Mouse (Mus musculus): ENCODE results near the gene Dtnbp1. TPM values are rescaled to one million over a fixed set of nuclear protein-coding genes. Genes with fewer than 3 reads are reported as not detected.

Gene Dtnbp1
- total and polyA plus RNA-seq, 3 experiments = 24.2 to 59.5 TPM; not detected in 1

DNA sequence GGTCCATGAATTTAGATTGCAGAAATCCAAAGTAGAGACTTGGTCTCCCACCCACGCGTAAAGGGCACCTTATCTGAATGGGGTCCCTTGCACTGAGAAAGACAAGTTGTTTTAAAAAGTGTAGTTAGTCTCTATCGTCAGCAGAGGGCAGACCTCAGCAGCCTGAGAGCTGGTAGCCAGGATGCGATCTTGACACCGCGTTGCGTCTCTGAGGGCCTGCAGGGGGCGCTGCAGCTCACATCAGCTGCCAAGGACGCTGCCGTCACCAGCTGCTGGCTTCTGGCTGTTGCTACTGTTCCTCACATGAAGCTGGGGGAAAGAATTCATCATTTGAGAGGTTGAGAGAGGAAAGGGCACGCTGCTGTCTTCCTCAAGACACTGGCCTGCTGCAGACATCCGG is 28.9 kb upstream of the Dtnbp1 start (continued):
- peak; percentile 98 for TF ChIP-seq ZC3H11A (IDR thresholded peaks at IDR 0.05; ENCODE audit: low read depth, low read length)
- no peak for TF ChIP-seq ZKSCAN1 (IDR thresholded peaks at IDR 0.05; ENCODE audit: low read depth, low read length)
- TF ChIP-seq MYC (IDR thresholded peaks at IDR 0.05; ENCODE audit: low read depth, low read length) = 0 out of 2 replicates have a peak, but pooled peaks have one; percentile 45
- peak in 1 of 2 experiments; percentile 50; a peak in 1 of 4 replicates for TF ChIP-seq EP300 (IDR thresholded peaks at IDR 0.05; ENCODE audit: low read depth in 1 of 2, low read length in 2 of 2)

DNA sequence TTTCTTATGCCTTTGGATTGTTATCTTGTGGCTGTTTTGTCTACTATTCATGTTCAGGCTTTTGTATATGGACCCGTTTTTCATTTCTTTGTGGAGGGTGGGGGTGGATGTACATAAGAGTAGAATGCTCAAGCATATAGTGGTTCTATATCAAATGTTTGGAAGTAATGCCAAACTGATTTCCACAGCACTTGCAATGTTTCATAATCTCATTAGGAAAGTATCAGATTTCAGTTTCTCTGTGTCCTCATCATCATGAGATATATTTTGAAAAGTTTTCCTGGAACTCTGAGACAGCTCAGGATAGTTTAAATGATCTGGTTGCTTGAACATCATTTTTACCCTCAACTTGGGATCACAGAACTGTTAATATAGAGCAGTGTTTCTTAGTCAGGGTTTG is 27.8 kb upstream of the Dtnbp1 start:
- TF ChIP-seq TBP (IDR thresholded peaks at IDR 0.05; ENCODE audit: low read depth, low read length) (peak; percentile 82; the same call in 1 of the 2 replicates), HCFC1 (IDR thresholded peaks at IDR 0.05; ENCODE audit: low read depth, low read length) (no peak)
- H3K9ac ChIP-seq (ENCODE audit: control insufficient read depth, low read depth, low read length, poor library complexity, severe bottlenecking) = no peak overlapping the region

DNA sequence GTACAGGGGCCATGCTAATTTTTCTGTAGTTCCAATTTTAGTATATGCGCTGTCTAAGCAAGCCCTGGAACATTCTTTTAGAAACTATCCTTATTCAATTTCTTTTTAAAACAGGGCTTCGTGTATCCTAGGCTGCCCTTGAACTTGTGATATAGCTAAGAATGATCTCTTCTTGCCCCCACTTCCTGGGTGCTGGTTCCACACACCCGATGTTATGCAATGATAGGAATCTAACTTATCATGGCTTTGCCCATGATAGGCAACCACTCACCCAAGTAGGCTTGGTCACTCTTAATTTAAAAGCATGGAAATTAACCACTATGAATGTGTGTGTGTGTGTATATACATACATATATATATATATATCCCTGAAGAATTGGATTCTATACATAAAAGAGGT is 24.3 kb upstream of the Dtnbp1 start:
- H3K4me3 ChIP-seq (ENCODE audit: control insufficient read depth in 1 of 2, insufficient read depth in 1 of 2, low read depth in 2 of 2, low read length in 2 of 2) = no peak overlapping the region
- H3K27ac ChIP-seq (ENCODE audit: control insufficient read depth, low read depth, low read length) = no peak overlapping the region
- H3K36me3 ChIP-seq (ENCODE audit: control insufficient read depth in 1 of 2, insufficient read depth in 2 of 2, low read length in 2 of 2) = peaks cover 0 to 1% of the 10 kb centered on the region in 2 experiments; a peak in 2 of 4 replicates
- H3K79me2 ChIP-seq (ENCODE audit: control insufficient read depth, insufficient read depth, low read length, poor library complexity) = no peaks in the 10 kb centered on the region; the same call in 1 of the 2 replicates
- TF ChIP-seq MYC (IDR thresholded peaks at IDR 0.05; ENCODE audit: low read depth, low read length) (no peak), CTCF (IDR thresholded peaks at IDR 0.05 in 2 of 3, conservative IDR thresholded peaks at IDR 0.05 in 1 of 3; ENCODE audit: control insufficient read depth in 1 of 3, insufficient read depth in 1 of 3, low read depth in 2 of 3, low read length in 3 of 3, poor library complexity in 1 of 3, severe bottlenecking in 1 of 3) (no peak), SIN3A (IDR thresholded peaks at IDR 0.05; ENCODE audit: low read length) (no peak), GABPA (IDR thresholded peaks at IDR 0.05; ENCODE audit: low read depth, low read length) (no peak), NRF1 (IDR thresholded peaks at IDR 0.05; ENCODE audit: insufficient read depth, low read depth, low read length, poor library complexity, severe bottlenecking) (no peak), NELFE (IDR thresholded peaks at IDR 0.05; ENCODE audit: low read depth, low read length) (no peak), CHD1 (IDR thresholded peaks at IDR 0.05; ENCODE audit: low read depth, low read length) (no peak), ZKSCAN1 (IDR thresholded peaks at IDR 0.05; ENCODE audit: low read depth, low read length) (no peak), BHLHE40 (IDR thresholded peaks at IDR 0.05; ENCODE audit: borderline replicate concordance, low read depth, low read length) (no peak), TCF12 (IDR thresholded peaks at IDR 0.05; ENCODE audit: low read depth, low read length) (no peak), MAZ (IDR thresholded peaks at IDR 0.05; ENCODE audit: low read depth, low read length) (no peak), POLR2AphosphoS5 (IDR thresholded peaks at IDR 0.05; ENCODE audit: borderline replicate concordance, low read depth, low read length) (no peak), RCOR1 (IDR thresholded peaks at IDR 0.05; ENCODE audit: low read depth, low read length) (no peak), UBTF (IDR thresholded peaks at IDR 0.05; ENCODE audit: borderline replicate concordance, insufficient read depth, low read depth, low read length) (no peak), CHD2 (IDR thresholded peaks at IDR 0.05; ENCODE audit: low read length) (no peak), USF2 (IDR thresholded peaks at IDR 0.05; ENCODE audit: borderline replicate concordance in 1 of 2, insufficient read depth in 1 of 2, low read depth in 1 of 2, low read length in 2 of 2) (no peak)
- no peak for DNase-seq (ENCODE audit: low read depth, low spot score)
- no peaks in the 10 kb centered on the region for H3K9me3 ChIP-seq (replicated peaks; ENCODE audit: insufficient read depth, low read length)
- no peaks in the 10 kb centered on the region for H3K27me3 ChIP-seq (ENCODE audit: control insufficient read depth in 1 of 2, insufficient read depth in 2 of 2, low read length in 2 of 2)
- 0 out of 4 replicates have a peak, but pooled peaks cover 0 to 4% of the 10 kb centered on the region in 2 experiments for H3K4me1 ChIP-seq (ENCODE audit: control insufficient read depth in 1 of 2, insufficient read depth in 2 of 2, low read length in 2 of 2)
- H3K9ac ChIP-seq (ENCODE audit: control insufficient read depth, low read depth, low read length, poor library complexity, severe bottlenecking) = no peak overlapping the region

More for the DNA sequence above, 27.8 kb upstream of the Dtnbp1 start:
- H3K36me3 ChIP-seq (ENCODE audit: control insufficient read depth in 1 of 2, insufficient read depth in 2 of 2, low read length in 2 of 2) = peaks cover 0 to 13% of the 10 kb centered on the region in 2 experiments; a peak in 2 of 4 replicates
- H3K79me2 ChIP-seq (ENCODE audit: control insufficient read depth, insufficient read depth, low read length, poor library complexity) = no peaks in the 10 kb centered on the region; the same call in 1 of the 2 replicates
- no peak for DNase-seq (ENCODE audit: low read depth, low spot score)
- H3K9me3 ChIP-seq (replicated peaks; ENCODE audit: insufficient read depth, low read length) = no peaks in the 10 kb centered on the region
- no peaks in the 10 kb centered on the region for H3K27me3 ChIP-seq (ENCODE audit: control insufficient read depth in 1 of 2, insufficient read depth in 2 of 2, low read length in 2 of 2)
- H3K27ac ChIP-seq (ENCODE audit: control insufficient read depth, low read depth, low read length) = no peak overlapping the region
- H3K4me3 ChIP-seq (ENCODE audit: control insufficient read depth in 1 of 2, insufficient read depth in 1 of 2, low read depth in 2 of 2, low read length in 2 of 2) = no peak overlapping the region
- H3K4me1 ChIP-seq (ENCODE audit: control insufficient read depth in 1 of 2, insufficient read depth in 2 of 2, low read length in 2 of 2) = peaks cover 0 to 22% of the 10 kb centered on the region in 2 experiments; a peak in 2 of 4 replicates
